Mouse (Mus musculus) kidney, embryonic 15.5 days (tissue): ENCODE results near the gene Tdrd12. TPM values are rescaled to one million over a fixed set of nuclear protein-coding genes. Genes with fewer than 3 reads are reported as not detected.
"Not testable (repeated sequence)": the region's sequence is repeated elsewhere in the genome, so short reads cannot be mapped to it uniquely, and the experiment has no call there.

Experiments
- ATAC-seq: fragments of 200-750 bp; cut with Nextera tagmentation; replicated peaks from 2 replicates; pipeline ENCODE4 v1.8.0; 2017; ENCODE audit warnings: moderate TSS enrichment; ENCODE audit not compliant: low FRiP score
- H3K27ac ChIP-seq: fragments of 300-500 bp; sonication (generic); 2 replicates; pipeline ENCODE4 v1.5.1; 2015; ENCODE audit warnings: mild to moderate bottlenecking, inconsistent platforms
- H3K27me3 ChIP-seq: fragments of 300-500 bp; sonication (generic); 2 replicates; pipeline ENCODE4 v1.6.1; 2015; ENCODE audit warnings: inconsistent platforms
- H3K36me3 ChIP-seq: fragments of 300-500 bp; sonication (generic); 2 replicates; pipeline ENCODE4 v1.6.1; 2015; ENCODE audit warnings: inconsistent platforms
- H3K4me1 ChIP-seq: fragments of 300-500 bp; sonication (generic); 2 replicates; pipeline ENCODE4 v1.6.1; 2015; ENCODE audit warnings: inconsistent platforms
- H3K4me2 ChIP-seq: fragments of 300-500 bp; sonication (generic); 2 replicates; pipeline ENCODE4 v1.6.1; 2015; ENCODE audit warnings: moderate library complexity, mild to moderate bottlenecking, inconsistent platforms
- H3K4me3 ChIP-seq: fragments of 300-500 bp; sonication (generic); replicated peaks from 2 replicates; pipeline ENCODE4 v1.5.1; 2015; ENCODE audit warnings: mild to moderate bottlenecking, inconsistent platforms
- H3K9ac ChIP-seq: fragments of 300-500 bp; sonication (generic); 2 replicates; pipeline ENCODE4 v1.6.1; 2015; ENCODE audit warnings: mild to moderate bottlenecking, inconsistent platforms
- H3K9me3 ChIP-seq: fragments of 300-500 bp; sonication (generic); replicated peaks from 2 replicates; pipeline ENCODE4 v1.6.1; 2016; ENCODE audit warnings: inconsistent platforms
- WGBS: fragments of 180-500 bp; shearing (Covaris S2); methylation state at CpG from one replicate; pipeline ENCODE4 v1.1.7; 2015; ENCODE audit warnings: mixed read lengths; 5-methylcytosine and 5-hydroxymethylcytosine counted together
- polyA plus RNA-seq: library from polyadenylated mRNA; unstranded; fragments of >200 nt; fragmentation: Nextera tagmentation; extraction: Ambion mirVana; gene quantifications from 2 replicates; pipeline ENCODE4 v1.2.1, GENCODE M21; 2015

The Tdrd12 gene
- polyA plus RNA-seq = 0.23 and 0.43 TPM in 2 replicates

- 87% methylated on average over 17 of the region's 17 CpGs for WGBS
These were observed at the start of gene Tdrd12 for GRCm38 (mm10) chr7:35537562-35537961. Tdrd12 (minus strand) TSS chr7:35537745.

GRCm38 (mm10) chr7:35586906-35587445 is 49.4 kb upstream of the Tdrd12 start:
- H3K4me1 ChIP-seq = peaks cover 27% of the 10 kb centered on the region
- peaks cover 5% of the 10 kb centered on the region for H3K36me3 ChIP-seq
- H3K9ac ChIP-seq = peak overlapping the region; percentile 84
- peak overlapping the region; percentile 92 for H3K4me2 ChIP-seq
- H3K9me3 ChIP-seq = no peaks in the 10 kb centered on the region
- H3K27me3 ChIP-seq = peaks cover 33% of the 10 kb centered on the region
- peak overlapping the region; percentile 92 for H3K4me3 ChIP-seq
- whole genome bisulfite sequencing = 25% methylated on average over 15 of the region's 15 CpGs
- no peak for ATAC-seq
- H3K27ac ChIP-seq = no peak overlapping the region; the same call in 1 of the 2 replicates

More at GRCm38 (mm10) chr7:35537562-35537961, at the start of gene Tdrd12:
- H3K36me3 ChIP-seq = no peaks in the 10 kb centered on the region
- no peaks in the 10 kb centered on the region for H3K27me3 ChIP-seq
- H3K4me3 ChIP-seq = no peak within 1 kb of the TSS
- no peaks in the 10 kb centered on the region for H3K4me1 ChIP-seq
- H3K9me3 ChIP-seq = no peaks in the 10 kb centered on the region
- no peak for ATAC-seq
- H3K27ac ChIP-seq = no peak within 1 kb of the TSS
- H3K9ac ChIP-seq = no peak within 1 kb of the TSS
- H3K4me2 ChIP-seq = no peak within 1 kb of the TSS

GRCm38 (mm10) chr7:35586055-35586905 is 48.7 kb upstream of the Tdrd12 start, which contains the start of gene Ankrd27:
Ankrd27 (plus strand) TSS chr7:35586244.
- peak within 1 kb of the TSS; percentile 84 for H3K9ac ChIP-seq
- H3K36me3 ChIP-seq = no peaks in the 10 kb centered on the region
- H3K4me3 ChIP-seq = peak within 1 kb of the TSS; percentile 92
- WGBS = under 1% methylated on average over 49 of the region's 49 CpGs
- H3K9me3 ChIP-seq = no peaks in the 10 kb centered on the region
- peak; percentile 98 for ATAC-seq
- peak within 1 kb of the TSS; percentile 90 for H3K27ac ChIP-seq
- peak within 1 kb of the TSS; percentile 92 for H3K4me2 ChIP-seq
- H3K4me1 ChIP-seq = peaks cover 27% of the 10 kb centered on the region
- H3K27me3 ChIP-seq = peaks cover 40% of the 10 kb centered on the region

DNA sequence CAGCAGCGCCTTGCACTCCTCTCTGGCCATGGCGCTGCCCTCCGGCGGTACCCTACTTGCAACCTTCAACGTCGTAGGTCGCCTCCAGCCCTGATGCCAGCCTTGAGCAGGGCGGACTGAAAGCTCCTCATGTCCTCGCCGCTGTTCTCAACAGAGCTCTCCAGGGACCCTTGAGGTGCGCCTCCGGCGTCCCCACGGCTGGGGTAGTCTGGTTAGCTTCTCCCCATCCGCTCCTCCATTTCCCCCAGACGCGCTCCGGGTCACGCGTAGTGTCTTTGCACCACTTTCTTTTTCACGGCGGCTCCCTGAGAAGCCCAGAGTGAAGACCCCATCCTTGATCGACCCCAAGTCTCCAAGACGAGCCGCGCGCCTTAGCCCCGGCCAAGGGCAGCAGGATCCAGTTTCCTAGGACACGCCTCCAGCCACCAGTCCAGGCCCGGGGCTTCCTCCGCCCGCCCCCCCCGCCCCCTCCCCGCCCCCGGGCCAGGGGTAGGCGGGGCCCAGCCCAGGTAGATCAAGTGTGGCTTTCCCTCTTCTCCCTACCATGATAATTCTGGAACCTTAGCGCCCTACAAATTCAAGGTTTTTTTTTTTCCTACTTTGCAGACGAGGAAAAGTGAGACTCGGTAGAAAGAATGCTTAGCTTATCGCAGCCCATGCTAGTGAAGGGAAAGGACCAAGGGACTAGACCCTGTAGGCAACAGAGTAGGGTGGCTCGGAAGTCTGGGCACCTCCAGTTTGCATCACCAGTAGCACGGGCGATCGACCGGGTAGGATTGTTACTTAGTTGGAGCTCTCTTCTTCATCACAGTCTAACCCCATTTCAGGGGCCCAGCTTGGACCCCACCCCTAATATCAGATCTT is 47.9 kb upstream of the Tdrd12 start, which contains the start of gene Rgs9bp:
Gene Rgs9bp, minus strand, starts transcription at position 392 of the 864 bp plus-strand sequence.
- H3K4me1 ChIP-seq = peaks cover 27% of the 10 kb centered on the region
- peak within 1 kb of the TSS; percentile 92 for H3K4me2 ChIP-seq
- peaks cover 46% of the 10 kb centered on the region for H3K27me3 ChIP-seq
- H3K9me3 ChIP-seq = no peaks in the 10 kb centered on the region
- peak; percentile 87 for ATAC-seq
- H3K4me3 ChIP-seq = peak within 1 kb of the TSS; percentile 92
- peak within 1 kb of the TSS; percentile 84 for H3K9ac ChIP-seq
- peak within 1 kb of the TSS; percentile 90 for H3K27ac ChIP-seq
- H3K36me3 ChIP-seq = no peaks in the 10 kb centered on the region
- WGBS = under 1% methylated on average over 45 of the region's 45 CpGs

GRCm38 (mm10) chr7:35584786-35585190 is 47.2 kb upstream of the Tdrd12 start:
- ATAC-seq = no peak
- Histone ChIP-seq H3K4me2 (peak overlapping the region; percentile 92), H3K9ac (peak overlapping the region; percentile 35; the same call in 1 of the 2 replicates), H3K4me1 (peaks cover 27% of the 10 kb centered on the region), H3K36me3 (no peaks in the 10 kb centered on the region), H3K4me3 (peak overlapping the region; percentile 92), H3K27me3 (peaks cover 46% of the 10 kb centered on the region), H3K9me3 (no peaks in the 10 kb centered on the region), H3K27ac (no peak overlapping the region)
- under 1% methylated on average over 50 of the region's 50 CpGs for whole genome bisulfite sequencing

GRCm38 (mm10) chr7:35584068-35584785 is 46.7 kb upstream of the Tdrd12 start:
- H3K4me1 ChIP-seq = peaks cover 27% of the 10 kb centered on the region
- H3K27ac ChIP-seq = no peak overlapping the region
- H3K27me3 ChIP-seq = peaks cover 46% of the 10 kb centered on the region
- no peak for ATAC-seq
- H3K4me3 ChIP-seq = peak overlapping the region; percentile 92
- peak overlapping the region; percentile 92 for H3K4me2 ChIP-seq
- H3K9me3 ChIP-seq = no peaks in the 10 kb centered on the region
- 5% methylated on average over 36 of the region's 36 CpGs for WGBS
- no peaks in the 10 kb centered on the region for H3K36me3 ChIP-seq
- H3K9ac ChIP-seq = peak overlapping the region; percentile 35; the same call in 1 of the 2 replicates

- no peaks in the 10 kb centered on the region for H3K9me3 ChIP-seq
- peaks cover 47% of the 10 kb centered on the region for H3K27me3 ChIP-seq
- peaks cover 27% of the 10 kb centered on the region for H3K4me1 ChIP-seq
- no peak overlapping the region for H3K9ac ChIP-seq
- no peak for ATAC-seq
- H3K36me3 ChIP-seq = no peaks in the 10 kb centered on the region
- 23% methylated on average over 11 of the region's 11 CpGs for WGBS
- no peak overlapping the region for H3K4me2 ChIP-seq
- peak overlapping the region; percentile 92; the same call in 1 of the 2 replicates for H3K4me3 ChIP-seq
- no peak overlapping the region for H3K27ac ChIP-seq
These were observed 46.0 kb upstream of the Tdrd12 start for GRCm38 (mm10) chr7:35583476-35584025.

GRCm38 (mm10) chr7:35582719-35583118 is 45.2 kb upstream of the Tdrd12 start:
- ATAC-seq = no peak
- H3K4me1 ChIP-seq = peaks cover 26% of the 10 kb centered on the region
- no peaks in the 10 kb centered on the region for H3K36me3 ChIP-seq
- no peak overlapping the region for H3K9ac ChIP-seq
- H3K27ac ChIP-seq = no peak overlapping the region
- no peak overlapping the region for H3K4me3 ChIP-seq
- peaks cover 52% of the 10 kb centered on the region for H3K27me3 ChIP-seq
- H3K4me2 ChIP-seq = no peak overlapping the region
- 69% methylated on average over 5 of the region's 5 CpGs for WGBS
- no peaks in the 10 kb centered on the region for H3K9me3 ChIP-seq

DNA sequence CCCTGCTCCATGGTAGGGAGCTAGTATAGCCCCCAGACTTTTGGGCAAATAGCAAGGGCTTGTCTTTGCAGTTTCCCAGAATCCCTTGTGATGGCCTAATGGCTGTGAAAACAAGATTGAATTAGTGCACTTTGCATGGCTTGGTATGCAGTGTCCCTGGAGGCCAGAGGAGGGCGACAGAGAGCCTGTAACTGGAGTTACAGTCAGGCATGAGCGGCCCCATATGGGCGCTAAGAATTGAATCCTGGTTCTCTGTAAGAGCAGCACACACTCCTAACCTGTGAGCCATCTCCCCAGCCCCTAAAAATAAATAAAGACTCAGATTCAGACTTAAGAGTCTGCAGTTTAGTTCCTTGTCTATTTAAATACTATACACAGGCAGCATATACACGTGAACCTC is 42.3 kb upstream of the Tdrd12 start:
- H3K27ac ChIP-seq = no peak overlapping the region
- H3K36me3 ChIP-seq = no peaks in the 10 kb centered on the region
- peaks cover 59% of the 10 kb centered on the region for H3K27me3 ChIP-seq
- 38% methylated on average over 4 of the region's 4 CpGs for WGBS
- H3K4me1 ChIP-seq = peaks cover 10% of the 10 kb centered on the region
- ATAC-seq = no peak
- H3K9me3 ChIP-seq = no peaks in the 10 kb centered on the region
- no peak overlapping the region for H3K4me2 ChIP-seq
- no peak overlapping the region for H3K9ac ChIP-seq
- H3K4me3 ChIP-seq = no peak overlapping the region

DNA sequence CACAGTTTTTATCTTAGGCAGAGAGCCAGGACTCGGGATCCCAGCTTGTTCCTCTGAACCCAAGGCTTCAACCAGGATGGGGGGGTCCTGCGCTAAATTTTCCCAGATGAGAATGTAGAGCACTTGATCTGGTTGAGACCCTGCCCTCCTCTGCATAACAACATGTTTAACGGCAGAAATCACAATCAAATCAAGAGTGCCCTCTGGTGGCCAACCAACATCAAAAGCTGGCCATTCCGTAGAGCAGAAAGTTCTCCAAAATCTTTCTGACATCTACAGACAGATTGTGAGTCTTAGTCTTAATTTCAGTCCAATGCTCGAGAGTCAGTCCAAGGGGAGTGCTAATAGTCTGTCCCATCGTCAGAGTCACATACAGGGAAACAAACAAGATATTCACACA is 33.3 kb upstream of the Tdrd12 start:
- WGBS = 31% methylated on average over 6 of the region's 6 CpGs
- not testable (repeated sequence) for H3K4me1 ChIP-seq, H3K9ac ChIP-seq, H3K27me3 ChIP-seq, ATAC-seq, H3K36me3 ChIP-seq, H3K27ac ChIP-seq, H3K4me2 ChIP-seq, H3K9me3 ChIP-seq, H3K4me3 ChIP-seq

DNA sequence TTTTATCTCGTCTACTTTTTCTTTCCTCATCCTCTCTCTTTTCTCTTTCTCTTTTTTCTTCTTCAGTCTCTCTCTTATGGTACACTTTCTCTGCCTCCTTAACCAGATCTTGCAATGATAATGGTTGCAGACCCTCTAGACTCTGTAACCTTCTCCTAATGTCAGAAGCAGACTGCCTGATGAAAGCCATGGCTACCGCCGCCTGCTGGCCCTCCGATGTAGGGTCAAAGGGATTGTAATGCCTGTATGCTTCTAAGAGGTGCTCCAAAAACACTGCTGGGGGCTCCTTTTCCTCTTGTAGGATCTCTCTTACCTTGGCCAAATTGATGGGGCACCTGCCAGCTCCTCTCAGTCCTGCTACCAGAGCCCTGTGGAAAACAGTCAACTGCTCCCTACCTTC is 32.2 kb upstream of the Tdrd12 start:
- not testable (repeated sequence) for H3K9me3 ChIP-seq, H3K27ac ChIP-seq, H3K4me2 ChIP-seq, H3K9ac ChIP-seq, H3K36me3 ChIP-seq, H3K4me1 ChIP-seq, H3K27me3 ChIP-seq, H3K4me3 ChIP-seq, ATAC-seq
- 89% methylated on average over 4 of the region's 4 CpGs for WGBS
